Mouse (Mus musculus): ENCODE measurements around the gene Olfr223. TPM values are rescaled to one million over a fixed set of nuclear protein-coding genes. Genes with fewer than 3 reads are reported as not detected.
"Not testable (repeated sequence)": the region's sequence is repeated elsewhere in the genome, so short reads cannot be mapped to it uniquely, and the experiment has no call there.

The Olfr223 gene
- polyA plus RNA-seq, 1 experiment, result not detected

DNA sequence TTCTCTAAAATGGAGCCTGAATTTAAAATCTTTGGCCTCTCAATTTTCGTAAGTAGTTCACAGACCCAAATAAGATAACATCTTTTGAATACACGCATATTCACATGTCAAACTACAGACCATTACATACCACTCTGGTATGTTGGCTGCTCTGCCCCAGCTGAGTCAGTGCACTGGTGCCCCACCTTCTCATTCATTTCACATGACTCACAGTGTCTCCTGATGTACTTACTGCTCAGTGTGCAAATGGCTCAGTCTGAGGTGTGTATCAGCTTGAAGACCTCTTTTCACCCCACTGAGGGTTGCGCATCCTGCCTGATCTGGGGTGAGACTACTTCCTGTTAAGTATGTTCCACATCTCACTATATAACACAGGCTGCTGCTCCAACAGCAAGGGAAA lies 7.8 kb upstream of the Olfr223 start:
- no peaks in the 10 kb centered on the region for H3K36me3 ChIP-seq (ENCODE audit: control insufficient read depth, insufficient read depth, low read length)
- TF ChIP-seq POLR2A (IDR thresholded peaks at IDR 0.05; ENCODE audit: control insufficient read depth, extremely low read depth, insufficient read depth, low read length, poor library complexity) (no peak), CTCF (IDR thresholded peaks at IDR 0.05; ENCODE audit: borderline replicate concordance, control insufficient read depth, extremely low read depth, insufficient read depth, low read length, poor library complexity) (no peak)
- 89% methylated on average over 3 of the region's 3 CpGs for WGBS
- H3K4me3 ChIP-seq (ENCODE audit: control insufficient read depth, insufficient read depth, low read length), result no peak overlapping the region
- DNase-seq, result no peak
- no peak overlapping the region for H3K27ac ChIP-seq (ENCODE audit: control insufficient read depth, insufficient read depth, low read length)
- no peaks in the 10 kb centered on the region for H3K4me1 ChIP-seq (replicated peaks; ENCODE audit: control insufficient read depth, insufficient read depth, low read length)
- no peaks in the 10 kb centered on the region for H3K27me3 ChIP-seq (ENCODE audit: control insufficient read depth, insufficient read depth, low read length)

DNA sequence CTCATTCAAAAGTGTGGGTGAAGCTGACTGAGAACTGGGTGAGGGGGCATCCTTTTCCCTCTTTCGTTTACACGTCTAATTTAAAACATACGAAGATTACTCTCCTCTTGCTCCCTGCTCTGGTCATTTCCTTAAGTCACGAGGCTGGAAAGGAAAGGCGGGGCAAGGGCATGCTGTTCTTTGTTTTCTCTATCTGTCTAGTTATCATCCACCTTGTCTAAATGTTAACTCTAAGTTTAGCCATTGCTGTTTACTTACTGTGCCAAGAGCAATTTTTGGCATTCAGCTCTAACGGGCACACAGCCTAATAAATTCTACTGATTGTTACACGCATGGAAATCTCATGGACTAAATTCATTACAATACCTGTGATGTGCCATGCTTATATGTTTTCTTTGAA lies 6.1 kb upstream of the Olfr223 start:
- Histone ChIP-seq H3K27me3 (ENCODE audit: control insufficient read depth, insufficient read depth, low read length) (no peaks in the 10 kb centered on the region), H3K27ac (ENCODE audit: control insufficient read depth, insufficient read depth, low read length) (no peak overlapping the region), H3K4me3 (ENCODE audit: control insufficient read depth, insufficient read depth, low read length) (no peak overlapping the region), H3K4me1 (replicated peaks; ENCODE audit: control insufficient read depth, insufficient read depth, low read length) (no peaks in the 10 kb centered on the region), H3K36me3 (ENCODE audit: control insufficient read depth, insufficient read depth, low read length) (no peaks in the 10 kb centered on the region)
- no peak for TF ChIP-seq POLR2A (IDR thresholded peaks at IDR 0.05; ENCODE audit: control insufficient read depth, extremely low read depth, insufficient read depth, low read length, poor library complexity)
- no peak for TF ChIP-seq CTCF (IDR thresholded peaks at IDR 0.05; ENCODE audit: borderline replicate concordance, control insufficient read depth, extremely low read depth, insufficient read depth, low read length, poor library complexity)
- WGBS, result 66% methylated on average over 7 of the region's 7 CpGs
- no peak for DNase-seq

GRCm38 (mm10) chr11:59596950-59597349 lies 3.9 kb upstream of the Olfr223 start:
- Histone ChIP-seq H3K4me3 (ENCODE audit: control insufficient read depth, insufficient read depth, low read length) (no peak overlapping the region), H3K36me3 (ENCODE audit: control insufficient read depth, insufficient read depth, low read length) (no peaks in the 10 kb centered on the region), H3K27me3 (ENCODE audit: control insufficient read depth, insufficient read depth, low read length) (no peaks in the 10 kb centered on the region), H3K4me1 (replicated peaks; ENCODE audit: control insufficient read depth, insufficient read depth, low read length) (no peaks in the 10 kb centered on the region), H3K27ac (ENCODE audit: control insufficient read depth, insufficient read depth, low read length) (no peak overlapping the region)
- no peak for DNase-seq
- WGBS, result 91% methylated on average over 8 of the region's 8 CpGs
- TF ChIP-seq CTCF (IDR thresholded peaks at IDR 0.05; ENCODE audit: borderline replicate concordance, control insufficient read depth, extremely low read depth, insufficient read depth, low read length, poor library complexity) (no peak), POLR2A (IDR thresholded peaks at IDR 0.05; ENCODE audit: control insufficient read depth, extremely low read depth, insufficient read depth, low read length, poor library complexity) (no peak)

DNA sequence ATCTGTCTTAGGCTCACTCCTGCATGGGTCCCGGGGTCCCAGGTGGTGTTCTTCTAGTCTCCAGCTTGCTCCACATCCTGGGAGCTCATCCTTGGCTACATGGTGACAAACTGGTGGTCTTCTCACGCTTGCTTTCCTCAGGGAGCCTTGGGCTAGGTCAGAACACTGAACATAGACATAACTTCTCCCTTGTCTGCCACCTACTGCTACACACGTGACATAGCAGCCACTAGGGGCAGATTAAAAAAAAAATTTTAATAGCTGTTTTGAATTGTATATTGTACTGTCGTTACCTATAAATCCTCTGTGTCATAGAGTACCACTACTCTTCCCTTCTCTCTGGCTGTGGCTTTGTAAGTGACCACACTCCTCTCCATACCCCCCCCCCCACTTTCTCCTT lies 3.0 kb upstream of the Olfr223 start:
- Histone ChIP-seq H3K4me3 (ENCODE audit: control insufficient read depth, insufficient read depth, low read length) (no peak overlapping the region), H3K27ac (ENCODE audit: control insufficient read depth, insufficient read depth, low read length) (no peak overlapping the region), H3K36me3 (ENCODE audit: control insufficient read depth, insufficient read depth, low read length) (no peaks in the 10 kb centered on the region), H3K27me3 (ENCODE audit: control insufficient read depth, insufficient read depth, low read length) (no peaks in the 10 kb centered on the region), H3K4me1 (replicated peaks; ENCODE audit: control insufficient read depth, insufficient read depth, low read length) (no peaks in the 10 kb centered on the region)
- DNase-seq, result no peak
- WGBS, result 27% methylated on average over 4 of the region's 4 CpGs
- TF ChIP-seq POLR2A (IDR thresholded peaks at IDR 0.05; ENCODE audit: control insufficient read depth, extremely low read depth, insufficient read depth, low read length, poor library complexity) (no peak), CTCF (IDR thresholded peaks at IDR 0.05; ENCODE audit: borderline replicate concordance, control insufficient read depth, extremely low read depth, insufficient read depth, low read length, poor library complexity) (no peak)

GRCm38 (mm10) chr11:59589496-59589895 lies 3.6 kb downstream of the Olfr223 start:
- no peak for TF ChIP-seq POLR2A (IDR thresholded peaks at IDR 0.05; ENCODE audit: control insufficient read depth, extremely low read depth, insufficient read depth, low read length, poor library complexity)
- TF ChIP-seq CTCF (IDR thresholded peaks at IDR 0.05; ENCODE audit: borderline replicate concordance, control insufficient read depth, extremely low read depth, insufficient read depth, low read length, poor library complexity), result no peak
- H3K27me3 ChIP-seq (ENCODE audit: control insufficient read depth, insufficient read depth, low read length), result no peaks in the 10 kb centered on the region
- no peak overlapping the region for H3K4me3 ChIP-seq (ENCODE audit: control insufficient read depth, insufficient read depth, low read length)
- DNase-seq, result no peak
- H3K4me1 ChIP-seq (replicated peaks; ENCODE audit: control insufficient read depth, insufficient read depth, low read length), result no peaks in the 10 kb centered on the region
- no peaks in the 10 kb centered on the region for H3K36me3 ChIP-seq (ENCODE audit: control insufficient read depth, insufficient read depth, low read length)
- WGBS, result 92% methylated on average over 8 of the region's 8 CpGs
- H3K27ac ChIP-seq (ENCODE audit: control insufficient read depth, insufficient read depth, low read length), result no peak overlapping the region

DNA sequence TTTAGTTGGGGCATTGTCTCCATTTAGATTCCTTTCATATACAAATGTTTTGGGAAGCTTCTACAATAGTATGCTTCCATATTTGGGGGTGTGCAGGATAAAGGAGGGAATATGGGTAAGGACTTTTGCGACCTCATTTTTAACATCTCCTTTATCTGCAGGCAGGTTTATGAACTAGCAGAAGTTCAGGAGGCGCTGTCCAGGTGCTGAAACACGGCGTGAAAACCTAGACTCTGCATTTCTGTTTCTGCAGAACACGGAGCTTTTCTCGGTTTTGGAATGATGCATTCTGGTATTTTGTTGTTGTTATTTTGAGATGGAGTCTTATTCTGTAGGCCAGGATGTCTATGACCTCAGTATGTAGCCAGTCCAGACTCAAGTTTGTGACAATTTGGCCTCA lies 8.6 kb downstream of the Olfr223 start:
- no peaks in the 10 kb centered on the region for H3K4me1 ChIP-seq (replicated peaks; ENCODE audit: control insufficient read depth, insufficient read depth, low read length)
- DNase-seq, result peak; percentile 13
- H3K27ac ChIP-seq (ENCODE audit: control insufficient read depth, insufficient read depth, low read length), result no peak overlapping the region
- TF ChIP-seq POLR2A (IDR thresholded peaks at IDR 0.05; ENCODE audit: control insufficient read depth, extremely low read depth, insufficient read depth, low read length, poor library complexity) (no peak), CTCF (IDR thresholded peaks at IDR 0.05; ENCODE audit: borderline replicate concordance, control insufficient read depth, extremely low read depth, insufficient read depth, low read length, poor library complexity) (no peak)
- WGBS, result 19% methylated on average over 6 of the region's 6 CpGs
- H3K4me3 ChIP-seq (ENCODE audit: control insufficient read depth, insufficient read depth, low read length), result no peak overlapping the region
- H3K36me3 ChIP-seq (ENCODE audit: control insufficient read depth, insufficient read depth, low read length), result no peaks in the 10 kb centered on the region
- no peaks in the 10 kb centered on the region for H3K27me3 ChIP-seq (ENCODE audit: control insufficient read depth, insufficient read depth, low read length)

DNA sequence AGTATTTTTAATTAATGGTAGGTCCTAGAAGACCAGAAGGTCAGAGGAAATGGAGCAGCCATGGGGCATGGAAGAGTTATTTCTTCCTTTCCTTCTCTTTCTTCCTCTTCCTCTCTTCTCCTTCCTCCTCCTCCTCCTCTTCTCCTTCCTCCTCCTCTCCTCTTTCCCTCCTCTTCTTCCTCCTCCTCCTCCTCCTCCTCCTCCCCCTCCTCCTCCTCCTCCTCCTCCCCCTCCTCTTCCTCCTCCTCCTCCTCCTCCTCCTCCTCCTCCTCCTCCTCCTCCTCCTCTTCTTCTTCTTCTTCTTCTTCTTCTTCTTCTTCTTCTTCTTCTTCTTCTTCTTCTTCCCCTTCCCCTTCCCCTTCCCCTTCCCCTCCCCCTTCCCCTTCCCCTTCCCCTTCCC lies 17.0 kb downstream of the Olfr223 start, which contains the start of gene Olfr222:
Gene Olfr222, minus strand, starts transcription at position 101 of the 400 bp plus-strand sequence.
- H3K4me3 ChIP-seq (ENCODE audit: control insufficient read depth, insufficient read depth, low read length); H3K36me3 ChIP-seq (ENCODE audit: control insufficient read depth, insufficient read depth, low read length); DNase-seq; H3K27me3 ChIP-seq (ENCODE audit: control insufficient read depth, insufficient read depth, low read length); H3K27ac ChIP-seq (ENCODE audit: control insufficient read depth, insufficient read depth, low read length); H3K4me1 ChIP-seq (replicated peaks; ENCODE audit: control insufficient read depth, insufficient read depth, low read length): not testable (repeated sequence)
